Mouse (Mus musculus) megakaryocyte, embryonic 14.5 days (primary cell): Measurements from ENCODE around the gene Atox1. TPM values are rescaled to one million over a fixed set of nuclear protein-coding genes. Genes with fewer than 3 reads are reported as not detected.

ENCODE experiments used
- H3K27me3 ChIP-seq: replicated peaks from 2 replicates; pipeline ENCODE3; 2012; ENCODE audit warnings: inconsistent platforms
- H3K36me3 ChIP-seq: replicated peaks from 2 replicates; pipeline ENCODE3; 2012; ENCODE audit warnings: low read length, inconsistent platforms, mixed read lengths
- H3K4me1 ChIP-seq: 2 replicates; pipeline ENCODE4 v1.6.1; 2012; ENCODE audit warnings: inconsistent platforms
- H3K4me3 ChIP-seq: replicated peaks from 2 replicates; pipeline ENCODE3; 2012; ENCODE audit warnings: moderate library complexity, mild to moderate bottlenecking, inconsistent platforms
- H3K9me3 ChIP-seq: 2 replicates; pipeline ENCODE4 v1.6.1; 2012; ENCODE audit warnings: inconsistent platforms
- FLI1 ChIP-seq: IDR thresholded peaks from 2 replicates; pipeline ENCODE4 v1.6.1; 2012; ENCODE audit warnings: low read length, inconsistent platforms, mixed read lengths
- GATA1 ChIP-seq: IDR thresholded peaks from 3 replicates; pipeline ENCODE4 v1.6.1; 2012; ENCODE audit warnings: mixed read lengths, low read length, inconsistent platforms, borderline replicate concordance
- polyA plus RNA-seq: library from polyadenylated mRNA; stranded (reverse); fragments of >175 nt; gene quantifications from 2 replicates; pipeline ENCODE4 v1.2.3, GENCODE M21; 2012; ENCODE audit warnings: low replicate concordance; ENCODE audit not compliant: insufficient read depth

Atox1 gene
- polyA plus RNA-seq, 1 experiment: 110 TPM

- Histone ChIP-seq H3K36me3 (peaks cover 75% of the 10 kb centered on the region), H3K27me3 (no peaks in the 10 kb centered on the region), H3K4me1 (peaks cover 77% of the 10 kb centered on the region), H3K4me3 (no peak overlapping the region), H3K9me3 (no peaks in the 10 kb centered on the region)
- TF ChIP-seq FLI1 (no peak), GATA1 (no peak)
Observed at GRCm38 (mm10) chr11:55455166-55455565, 5.9 kb downstream of the Atox1 start.

- H3K9me3 ChIP-seq: no peaks in the 10 kb centered on the region
- H3K27me3 ChIP-seq: no peaks in the 10 kb centered on the region
- H3K36me3 ChIP-seq: peaks cover 88% of the 10 kb centered on the region
- TF ChIP-seq GATA1: no peak
- TF ChIP-seq FLI1: no peak
- H3K4me1 ChIP-seq: peaks cover 78% of the 10 kb centered on the region
- H3K4me3 ChIP-seq: no peak overlapping the region
Observed at GRCm38 (mm10) chr11:55453640-55454039, 7.4 kb downstream of the Atox1 start.

DNA sequence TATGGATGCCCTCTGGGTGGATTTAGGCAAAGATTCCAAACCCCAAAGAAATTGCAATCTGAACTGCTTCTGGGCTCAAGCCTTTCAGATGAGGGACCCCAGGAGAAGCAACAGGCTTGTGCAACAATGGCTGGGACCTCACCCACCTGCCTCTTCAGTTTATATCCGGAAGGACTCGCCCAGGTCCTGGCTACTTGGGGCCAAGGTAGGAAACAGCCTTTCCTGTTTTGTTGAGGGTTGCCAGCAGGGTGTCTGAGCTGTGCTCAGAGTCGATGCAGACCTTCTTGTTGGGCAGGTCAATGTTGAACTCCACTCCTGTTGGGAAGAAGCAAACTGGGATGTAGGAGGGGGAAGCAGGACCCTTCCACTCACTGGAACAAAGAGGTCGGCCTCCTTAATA, 10.7 kb downstream of the Atox1 start:
- H3K4me3 ChIP-seq: no peak overlapping the region
- H3K4me1 ChIP-seq: peaks cover 57% of the 10 kb centered on the region
- H3K27me3 ChIP-seq: no peaks in the 10 kb centered on the region
- peaks cover 92% of the 10 kb centered on the region for H3K36me3 ChIP-seq
- TF ChIP-seq GATA1 (no peak), FLI1 (no peak)
- H3K9me3 ChIP-seq: no peaks in the 10 kb centered on the region

DNA sequence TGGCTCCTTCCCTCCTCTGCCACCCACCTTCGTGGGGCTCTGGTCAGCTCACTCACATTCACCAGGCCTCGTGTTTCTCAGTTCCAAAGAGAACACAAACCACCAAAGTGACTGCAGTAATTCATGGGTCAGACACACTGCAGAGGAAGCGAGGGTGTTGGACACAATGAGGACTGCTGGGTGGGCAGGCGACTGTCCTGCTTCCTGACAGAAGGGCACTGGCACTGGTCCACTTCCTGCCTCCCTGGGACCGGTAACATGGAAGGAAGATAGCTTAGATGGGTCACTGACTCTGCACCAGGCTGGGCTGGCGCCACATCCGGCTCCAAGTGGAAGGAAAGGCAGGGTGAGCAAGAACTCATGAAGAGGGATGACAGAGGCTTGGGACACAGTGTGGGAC, 11.5 kb downstream of the Atox1 start:
- TF ChIP-seq GATA1 (no peak), FLI1 (no peak)
- Histone ChIP-seq H3K9me3 (no peaks in the 10 kb centered on the region), H3K4me1 (peaks cover 49% of the 10 kb centered on the region), H3K36me3 (peaks cover 92% of the 10 kb centered on the region), H3K27me3 (no peaks in the 10 kb centered on the region), H3K4me3 (peak overlapping the region; percentile 42)

DNA sequence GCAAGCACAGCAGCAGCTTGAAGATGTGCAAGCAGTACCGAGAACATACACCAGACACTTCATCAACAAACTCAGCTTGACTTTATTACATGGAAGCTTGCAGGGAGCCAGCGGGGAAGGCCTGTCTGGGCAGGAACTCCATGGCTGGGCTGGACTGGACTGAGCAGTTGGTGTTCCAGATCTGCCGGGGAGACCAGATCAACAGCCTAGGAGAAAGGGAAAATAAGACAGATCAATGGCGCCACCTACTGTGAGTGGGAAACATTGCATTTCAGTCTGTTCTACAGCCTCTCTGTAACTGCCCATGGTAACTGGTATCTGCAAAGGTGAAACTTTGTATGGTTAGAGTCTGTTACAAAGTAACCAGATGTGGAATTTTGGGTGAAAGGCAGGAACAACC, 14.5 kb downstream of the Atox1 start:
- Histone ChIP-seq H3K9me3 (no peaks in the 10 kb centered on the region), H3K27me3 (no peaks in the 10 kb centered on the region), H3K4me1 (peaks cover 25% of the 10 kb centered on the region), H3K36me3 (peaks cover 90% of the 10 kb centered on the region), H3K4me3 (no peak overlapping the region)
- TF ChIP-seq FLI1 (no peak), GATA1 (no peak)

- peaks cover 75% of the 10 kb centered on the region for H3K36me3 ChIP-seq
- no peak overlapping the region for H3K4me3 ChIP-seq
- peaks cover 18% of the 10 kb centered on the region for H3K4me1 ChIP-seq
- H3K9me3 ChIP-seq: no peaks in the 10 kb centered on the region
- TF ChIP-seq FLI1 (no peak), GATA1 (no peak)
- no peaks in the 10 kb centered on the region for H3K27me3 ChIP-seq
Observed at GRCm38 (mm10) chr11:55444772-55445171, 16.3 kb downstream of the Atox1 start.

DNA sequence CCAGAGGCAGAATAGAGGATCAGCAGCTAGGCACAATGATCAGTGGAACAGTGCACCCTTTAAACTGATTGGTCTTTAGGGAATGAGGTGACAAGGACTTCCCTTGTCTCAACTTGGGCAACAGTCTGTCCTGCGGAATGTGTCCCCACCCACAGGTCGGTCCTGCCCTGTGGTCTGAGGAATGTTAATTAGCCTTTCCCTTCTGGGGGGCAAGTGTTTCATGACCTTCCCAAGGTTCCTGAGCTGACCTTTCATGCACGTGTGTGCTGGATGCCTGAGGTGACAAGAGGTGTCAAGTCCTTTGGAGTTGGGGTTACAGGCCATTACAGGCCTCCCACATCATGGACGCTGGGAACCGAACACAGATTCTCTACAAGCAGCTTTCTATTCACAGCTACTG, 21.3 kb downstream of the Atox1 start:
- no peak overlapping the region for H3K4me3 ChIP-seq
- peaks cover 2% of the 10 kb centered on the region for H3K27me3 ChIP-seq
- H3K36me3 ChIP-seq: peaks cover 31% of the 10 kb centered on the region
- 0 out of 2 replicates have a peak, but pooled peaks cover 4% of the 10 kb centered on the region for H3K4me1 ChIP-seq
- no peaks in the 10 kb centered on the region for H3K9me3 ChIP-seq
- TF ChIP-seq FLI1: no peak
- TF ChIP-seq GATA1: no peak

DNA sequence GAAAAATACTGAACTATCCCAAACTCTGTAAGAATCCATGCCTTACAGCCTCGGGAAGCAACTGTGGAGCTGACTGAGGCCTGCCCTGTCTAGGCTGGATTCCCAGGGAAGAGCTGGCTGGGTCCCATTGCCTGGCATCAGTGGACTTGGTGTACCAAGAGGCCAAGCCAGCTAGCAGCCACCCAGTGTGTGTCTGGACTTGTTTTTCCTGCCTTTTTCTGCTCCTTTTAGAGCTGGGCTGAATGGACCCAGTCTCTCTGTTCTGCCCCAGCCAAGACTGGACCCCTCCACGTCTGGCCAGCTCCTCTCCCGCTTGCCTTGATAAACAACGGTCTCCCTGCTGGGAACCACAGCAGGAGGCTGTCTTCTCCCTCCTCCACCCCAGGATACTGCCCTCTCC, 23.0 kb downstream of the Atox1 start:
- peaks cover 2% of the 10 kb centered on the region for H3K27me3 ChIP-seq
- peaks cover 16% of the 10 kb centered on the region for H3K36me3 ChIP-seq
- H3K9me3 ChIP-seq: no peaks in the 10 kb centered on the region
- no peak overlapping the region for H3K4me3 ChIP-seq
- no peak for TF ChIP-seq FLI1
- TF ChIP-seq GATA1: no peak
- H3K4me1 ChIP-seq: peaks cover 7% of the 10 kb centered on the region

DNA sequence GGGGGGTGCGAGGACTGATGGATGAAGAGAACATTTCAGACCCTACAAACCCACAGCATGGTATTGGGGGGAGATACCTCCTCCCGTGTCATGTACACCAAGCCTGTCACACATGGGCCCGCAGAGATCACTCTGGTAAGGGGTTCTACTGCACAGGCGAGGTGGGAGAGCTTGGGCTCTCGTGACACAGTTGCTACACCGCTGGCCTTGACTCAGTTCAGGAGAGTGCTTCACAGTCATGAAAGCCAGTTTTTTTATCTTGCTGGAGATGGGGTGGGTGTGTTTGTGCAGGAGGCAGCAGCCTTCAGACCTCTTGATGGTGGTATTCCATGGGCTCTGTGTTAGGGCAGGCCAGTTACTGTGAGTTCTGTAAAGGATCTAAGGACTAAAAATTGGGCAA, 24.9 kb downstream of the Atox1 start:
- TF ChIP-seq FLI1: no peak
- no peak for TF ChIP-seq GATA1
- peaks cover 2% of the 10 kb centered on the region for H3K27me3 ChIP-seq
- H3K4me3 ChIP-seq: no peak overlapping the region
- H3K9me3 ChIP-seq: no peaks in the 10 kb centered on the region
- no peaks in the 10 kb centered on the region for H3K36me3 ChIP-seq
- H3K4me1 ChIP-seq: peaks cover 10% of the 10 kb centered on the region

GRCm38 (mm10) chr11:55432981-55433380, 28.1 kb downstream of the Atox1 start:
- Histone ChIP-seq H3K27me3 (peaks cover 14% of the 10 kb centered on the region), H3K36me3 (no peaks in the 10 kb centered on the region), H3K4me3 (no peak overlapping the region), H3K9me3 (no peaks in the 10 kb centered on the region), H3K4me1 (peaks cover 8% of the 10 kb centered on the region)
- TF ChIP-seq GATA1 (no peak), FLI1 (no peak)

DNA sequence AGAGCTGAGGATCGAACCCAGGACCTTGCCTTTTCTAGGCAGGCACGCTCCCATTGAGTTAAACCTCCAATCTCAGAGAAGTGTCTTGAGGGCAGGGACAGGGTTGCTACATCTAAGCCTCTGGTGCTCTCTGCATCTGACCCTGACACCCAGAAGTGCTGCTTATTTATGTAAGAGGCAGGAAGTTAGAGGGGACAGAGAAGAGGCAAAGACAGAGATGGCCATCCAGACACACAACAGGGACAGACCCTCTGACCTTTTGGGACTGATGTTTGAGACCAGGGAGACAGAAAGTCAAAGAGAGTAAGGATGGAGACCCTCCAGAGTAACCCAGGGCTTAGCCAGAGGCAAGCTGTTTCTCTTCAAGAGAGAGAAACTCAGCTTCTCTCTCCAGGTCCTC, 31.1 kb downstream of the Atox1 start:
- Histone ChIP-seq H3K4me3 (no peak overlapping the region), H3K27me3 (peaks cover 27% of the 10 kb centered on the region), H3K9me3 (no peaks in the 10 kb centered on the region), H3K36me3 (no peaks in the 10 kb centered on the region), H3K4me1 (peaks cover 9% of the 10 kb centered on the region)
- no peak for TF ChIP-seq FLI1
- no peak for TF ChIP-seq GATA1
